Mouse (Mus musculus) ES-E14 (cell line): ENCODE data around the gene Chd3. TPM values are rescaled to one million over a fixed set of nuclear protein-coding genes. Genes with fewer than 3 reads are reported as not detected.

ENCODE experiments used
- DNase-seq: peaks from one replicate; pipeline ENCODE4 v3.0.0-alpha.2; 2013; ENCODE audit warnings: low read depth, low spot score
- H3K27ac ChIP-seq: 2 replicates; pipeline ENCODE4 v1.5.1; 2012; ENCODE audit warnings: low read depth, mild to moderate bottlenecking, low read length, moderate library complexity, mixed read lengths; ENCODE audit not compliant: poor library complexity, insufficient read depth, severe bottlenecking
- H3K36me3 ChIP-seq: 2 replicates; pipeline ENCODE4 v1.6.1; 2012; ENCODE audit warnings: mild to moderate bottlenecking, low read length, moderate library complexity, mixed read lengths; ENCODE audit not compliant: control insufficient read depth, poor library complexity, insufficient read depth, severe bottlenecking
- H3K4me1 ChIP-seq, 2 experiments: fragments of 150-350 bp in 1 of 2; sonication (generic) in 1 of 2; 2 replicates each; pipeline ENCODE4 v1.6.1; 2012; ENCODE audit warnings: low read length in 2 of 2, mild to moderate bottlenecking in 1 of 2, mixed read lengths in 1 of 2; ENCODE audit not compliant: control insufficient read depth in 2 of 2, insufficient read depth in 2 of 2, poor library complexity in 1 of 2
- H3K4me3 ChIP-seq, 2 experiments: fragments of 150-350 bp in 1 of 2; sonication (generic) in 1 of 2; 2 replicates each; pipeline ENCODE4 v1.5.1; 2012; ENCODE audit warnings: low read length in 2 of 2, low read depth in 1 of 2, mild to moderate bottlenecking in 1 of 2, mixed read lengths in 1 of 2; ENCODE audit not compliant: insufficient read depth in 1 of 2, poor library complexity in 1 of 2, severe bottlenecking in 1 of 2
- H3K9ac ChIP-seq: 2 replicates; pipeline ENCODE4 v1.6.1; 2012; ENCODE audit warnings: low read depth, mild to moderate bottlenecking, low read length, mixed read lengths; ENCODE audit not compliant: poor library complexity, insufficient read depth, severe bottlenecking
- H3K9me3 ChIP-seq: fragments of 150-350 bp; sonication (generic); 2 replicates; pipeline ENCODE4 v1.6.1; 2012; ENCODE audit warnings: low read depth, mild to moderate bottlenecking, low read length; ENCODE audit not compliant: control insufficient read depth, insufficient read depth
- CHD2 ChIP-seq: IDR thresholded peaks from 2 replicates; pipeline ENCODE4 v1.6.1; 2014; ENCODE audit warnings: mild to moderate bottlenecking, low read depth, low read length, inconsistent platforms
- HCFC1 ChIP-seq: IDR thresholded peaks from 2 replicates; pipeline ENCODE4 v1.6.1; 2012; ENCODE audit warnings: low read length, inconsistent platforms, borderline replicate concordance; ENCODE audit not compliant: insufficient read depth
- MAFK ChIP-seq: IDR thresholded peaks from 2 replicates; pipeline ENCODE4 v1.6.1; 2014; ENCODE audit warnings: mild to moderate bottlenecking, low read depth, low read length, inconsistent platforms; ENCODE audit not compliant: insufficient read depth
- ZC3H11A ChIP-seq: IDR thresholded peaks from 2 replicates; pipeline ENCODE4 v1.6.1; 2012; ENCODE audit warnings: low read depth, mild to moderate bottlenecking, inconsistent platforms, low read length, borderline replicate concordance
- ZNF384 ChIP-seq: IDR thresholded peaks from 2 replicates; pipeline ENCODE4 v1.6.1; 2012; ENCODE audit warnings: low read depth, low read length, inconsistent platforms
- in situ Hi-C, 2 experiments: fragments of 600-800 bp; cut with MboI; formaldehyde crosslinking; loops; one replicate each; pipeline ENCODE4 v1.15.1; 2025; ENCODE audit warnings: low sequenced_read_pairs in 2 of 2, inconsistent platforms in 1 of 2; ENCODE audit not compliant: unreplicated experiment in 2 of 2
- total RNA-seq: library from RNA; depleted of rRNA; stranded (reverse); fragments of 300-350 nt; gene quantifications from 2 replicates; pipeline ENCODE4 v1.2.3, GENCODE M21; 2012

The Chd3 gene
- total RNA-seq, 1 experiment = 27.0 TPM

GRCm38 (mm10) chr11:69364376-69364775, 4.8 kb downstream of the Chd3 start:
- TF ChIP-seq ZC3H11A (no peak), HCFC1 (no peak), MAFK (no peak), CHD2 (no peak), ZNF384 (no peak)
- H3K9me3 ChIP-seq = no peaks in the 10 kb centered on the region
- no peaks in the 10 kb centered on the region; the same call in 1 of the 2 replicates for H3K36me3 ChIP-seq
- no peak overlapping the region for H3K4me3 ChIP-seq
- in situ Hi-C loops = no loop called here
- H3K9ac ChIP-seq = no peak overlapping the region
- peaks cover 0 to 17% of the 10 kb centered on the region in 2 experiments; a peak in 2 of 4 replicates for H3K4me1 ChIP-seq
- DNase-seq = no peak
- H3K27ac ChIP-seq = no peak overlapping the region

GRCm38 (mm10) chr11:69362479-69362878, 6.7 kb downstream of the Chd3 start:
- Histone ChIP-seq H3K9me3 (no peaks in the 10 kb centered on the region), H3K4me3 (no peak overlapping the region), H3K4me1 (peaks cover 0 to 14% of the 10 kb centered on the region in 2 experiments; a peak in 2 of 4 replicates), H3K27ac (no peak overlapping the region), H3K36me3 (no peaks in the 10 kb centered on the region; the same call in 1 of the 2 replicates), H3K9ac (no peak overlapping the region)
- TF ChIP-seq HCFC1 (no peak), ZC3H11A (no peak), CHD2 (no peak), MAFK (no peak), ZNF384 (no peak)
- DNase-seq = no peak
- in situ Hi-C loops = no loop called here

- in situ Hi-C loops = no loop called here
- Histone ChIP-seq H3K9me3 (no peaks in the 10 kb centered on the region), H3K4me3 (no peak overlapping the region), H3K36me3 (no peaks in the 10 kb centered on the region; the same call in 1 of the 2 replicates), H3K4me1 (peaks cover 0 to 13% of the 10 kb centered on the region in 2 experiments; a peak in 2 of 4 replicates), H3K9ac (no peak overlapping the region), H3K27ac (no peak overlapping the region)
- DNase-seq = no peak
- TF ChIP-seq ZC3H11A (no peak), ZNF384 (no peak), MAFK (no peak), HCFC1 (no peak), CHD2 (no peak)
Observed at GRCm38 (mm10) chr11:69362021-69362420, 7.2 kb downstream of the Chd3 start.

GRCm38 (mm10) chr11:69357690-69358089, 11.5 kb downstream of the Chd3 start:
- H3K9me3 ChIP-seq = no peaks in the 10 kb centered on the region
- in situ Hi-C loops = no loop called here
- H3K4me3 ChIP-seq = no peak overlapping the region
- no peak overlapping the region for H3K9ac ChIP-seq
- H3K4me1 ChIP-seq = peaks cover 0 to 9% of the 10 kb centered on the region in 2 experiments; a peak in 1 of 4 replicates
- TF ChIP-seq MAFK = no peak
- H3K36me3 ChIP-seq = no peaks in the 10 kb centered on the region; the same call in 1 of the 2 replicates
- no peak for DNase-seq
- no peak overlapping the region for H3K27ac ChIP-seq

- Histone ChIP-seq H3K36me3 (no peaks in the 10 kb centered on the region; the same call in 1 of the 2 replicates), H3K9me3 (no peaks in the 10 kb centered on the region), H3K4me1 (peaks cover 0 to 9% of the 10 kb centered on the region in 2 experiments; a peak in 1 of 4 replicates), H3K9ac (no peak overlapping the region), H3K4me3 (no peak overlapping the region), H3K27ac (no peak overlapping the region)
- no peak for TF ChIP-seq ZNF384
- no peak for DNase-seq
- in situ Hi-C loops = no loop called here
Observed at GRCm38 (mm10) chr11:69356544-69356943, 12.7 kb downstream of the Chd3 start.
